Mouse (Mus musculus): ENCODE results near the gene Slc2a6. TPM values are rescaled to one million over a fixed set of nuclear protein-coding genes. Genes with fewer than 3 reads are reported as not detected.

Slc2a6 gene
- polyA plus RNA-seq, 1 experiment, result 45.4 TPM

DNA sequence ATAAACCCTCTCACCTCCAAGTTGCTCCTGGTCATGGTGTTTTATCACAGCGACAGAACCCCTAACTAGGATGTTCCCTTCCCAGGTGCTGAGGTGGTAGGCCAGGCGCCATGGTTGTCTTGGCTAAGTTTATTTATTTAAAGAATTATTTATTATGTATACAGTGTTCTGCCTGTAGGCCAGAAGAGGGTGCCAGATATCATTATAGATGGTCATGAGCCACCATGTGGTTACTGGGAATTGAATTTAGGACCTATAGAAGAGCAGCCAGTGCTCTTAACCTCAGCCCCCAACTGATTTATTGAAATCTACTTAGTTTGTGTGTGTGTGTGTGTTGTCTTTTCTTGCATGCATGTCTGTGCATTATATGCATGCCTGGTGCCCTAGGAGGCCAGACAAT lies 4.6 kb upstream of the Slc2a6 start:
- H3K4me1 ChIP-seq (ENCODE audit: control insufficient read depth, insufficient read depth, low read length), result no peaks in the 10 kb centered on the region
- no peak overlapping the region for H3K27ac ChIP-seq (ENCODE audit: insufficient read depth, low read length)
- no peak for DNase-seq
- no peak overlapping the region for H3K4me3 ChIP-seq (replicated peaks; ENCODE audit: insufficient read depth, low read depth, low read length)
- 80% methylated on average over 2 of the region's 2 CpGs for WGBS
- TF ChIP-seq CTCF (IDR thresholded peaks at IDR 0.05; ENCODE audit: borderline replicate concordance, insufficient read depth, low read depth, low read length) (no peak), POLR2A (IDR thresholded peaks at IDR 0.05; ENCODE audit: borderline replicate concordance, insufficient read depth, low read length) (no peak)
- no peaks in the 10 kb centered on the region for H3K27me3 ChIP-seq (ENCODE audit: control insufficient read depth, insufficient read depth, low read length)

DNA sequence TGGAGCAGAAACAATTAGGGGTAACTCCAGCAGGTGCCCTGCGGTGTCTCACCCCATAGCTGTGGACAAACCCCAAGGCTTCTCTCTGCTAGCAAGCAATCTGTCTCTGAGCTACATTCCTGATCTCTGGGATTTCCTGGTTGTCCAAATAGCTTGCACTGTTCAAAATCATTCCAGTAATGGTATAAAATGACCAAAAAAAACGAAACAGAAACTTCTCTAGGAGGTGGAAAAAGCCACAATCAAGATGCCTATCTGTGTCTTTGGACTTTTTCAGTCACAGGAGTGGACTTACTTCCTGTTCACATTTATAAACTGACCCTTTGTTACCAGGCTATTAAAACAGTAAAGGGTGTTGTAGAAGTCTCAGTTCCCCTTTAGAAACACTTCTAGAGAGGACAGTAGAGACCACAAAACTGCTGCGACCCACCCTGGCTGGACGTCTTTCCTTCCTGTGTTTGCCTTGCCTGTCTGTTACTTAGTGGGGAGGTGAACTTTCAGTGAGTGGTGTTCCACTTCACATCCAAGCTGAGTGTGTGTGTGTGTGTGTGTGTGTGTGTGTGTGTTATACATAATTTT lies 728 bp upstream of the Slc2a6 start:
- Histone ChIP-seq H3K27ac (ENCODE audit: insufficient read depth, low read length) (no peak overlapping the region), H3K4me3 (replicated peaks; ENCODE audit: insufficient read depth, low read depth, low read length) (peak overlapping the region; percentile 67), H3K4me1 (ENCODE audit: control insufficient read depth, insufficient read depth, low read length) (peaks cover 20% of the 10 kb centered on the region), H3K27me3 (ENCODE audit: control insufficient read depth, insufficient read depth, low read length) (no peaks in the 10 kb centered on the region)
- WGBS, result 72% methylated on average over 4 of the region's 4 CpGs
- DNase-seq, result no peak
- TF ChIP-seq CTCF (IDR thresholded peaks at IDR 0.05; ENCODE audit: borderline replicate concordance, insufficient read depth, low read depth, low read length) (no peak), POLR2A (IDR thresholded peaks at IDR 0.05; ENCODE audit: borderline replicate concordance, insufficient read depth, low read length) (no peak)

DNA sequence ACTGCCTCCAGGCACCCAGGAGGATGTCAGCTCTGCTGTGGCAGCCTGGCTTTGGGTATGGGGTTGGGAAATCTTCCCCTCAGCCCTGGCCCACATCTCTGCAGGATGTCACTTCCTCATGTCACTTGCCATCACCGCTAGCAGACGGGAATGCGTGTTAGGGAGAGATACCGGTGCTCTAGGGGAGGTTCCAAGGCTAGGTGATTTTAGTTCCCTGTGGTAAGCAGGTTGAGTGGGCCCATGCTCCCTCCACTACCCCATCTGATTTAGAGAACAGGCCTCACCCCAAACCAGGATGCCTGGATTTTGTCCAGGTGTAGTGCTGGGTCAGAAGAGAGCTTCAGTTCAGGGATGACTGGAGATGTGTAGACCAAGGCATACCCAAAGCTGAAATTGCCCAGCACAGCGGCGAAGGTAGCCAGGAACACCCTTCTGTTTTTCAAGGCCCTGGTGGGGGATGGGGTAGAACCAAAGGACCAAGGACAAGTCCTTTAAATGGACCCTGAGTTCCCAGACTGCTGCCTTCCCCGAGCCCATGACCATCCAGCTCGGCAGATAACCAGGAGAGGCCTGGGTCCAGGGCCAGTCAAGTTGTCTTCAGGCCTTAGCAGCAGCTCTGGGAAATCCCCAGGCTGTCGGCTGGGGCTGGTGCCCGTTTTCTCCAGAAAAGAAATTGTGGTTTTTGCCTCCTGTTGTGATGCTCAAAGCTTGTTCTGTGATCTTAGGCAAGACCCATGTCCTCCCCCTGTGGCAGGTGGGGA lies 761 bp downstream of the Slc2a6 start:
- peak; percentile 54 to 58 for DNase-seq
- WGBS, result 13% methylated on average over 10 of the region's 10 CpGs
- Histone ChIP-seq H3K27ac (ENCODE audit: insufficient read depth, low read length) (peak overlapping the region; percentile 32), H3K4me3 (replicated peaks; ENCODE audit: insufficient read depth, low read depth, low read length) (peak overlapping the region; percentile 67), H3K27me3 (ENCODE audit: control insufficient read depth, insufficient read depth, low read length) (no peaks in the 10 kb centered on the region), H3K4me1 (ENCODE audit: control insufficient read depth, insufficient read depth, low read length) (peaks cover 26% of the 10 kb centered on the region)
- TF ChIP-seq CTCF (IDR thresholded peaks at IDR 0.05; ENCODE audit: borderline replicate concordance, insufficient read depth, low read depth, low read length), result no peak
- no peak for TF ChIP-seq POLR2A (IDR thresholded peaks at IDR 0.05; ENCODE audit: borderline replicate concordance, insufficient read depth, low read length)

GRCm38 (mm10) chr2:27026332-27026731 lies 1.5 kb downstream of the Slc2a6 start:
- Histone ChIP-seq H3K27ac (ENCODE audit: insufficient read depth, low read length) (peak overlapping the region; percentile 32), H3K4me3 (replicated peaks; ENCODE audit: insufficient read depth, low read depth, low read length) (peak overlapping the region; percentile 67)

GRCm38 (mm10) chr2:27025545-27025944 lies 2.3 kb downstream of the Slc2a6 start:
- Histone ChIP-seq H3K4me3 (replicated peaks; ENCODE audit: insufficient read depth, low read depth, low read length) (no peak overlapping the region), H3K27me3 (ENCODE audit: control insufficient read depth, insufficient read depth, low read length) (no peaks in the 10 kb centered on the region), H3K27ac (ENCODE audit: insufficient read depth, low read length) (no peak overlapping the region), H3K4me1 (ENCODE audit: control insufficient read depth, insufficient read depth, low read length) (peaks cover 26% of the 10 kb centered on the region)
- no peak for DNase-seq
- TF ChIP-seq POLR2A (IDR thresholded peaks at IDR 0.05; ENCODE audit: borderline replicate concordance, insufficient read depth, low read length) (no peak), CTCF (IDR thresholded peaks at IDR 0.05; ENCODE audit: borderline replicate concordance, insufficient read depth, low read depth, low read length) (no peak)
- 82% methylated on average over 3 of the region's 3 CpGs for WGBS

More at GRCm38 (mm10) chr2:27026332-27026731, 1.5 kb downstream of the Slc2a6 start:
- WGBS, result 76% methylated on average over 3 of the region's 3 CpGs
- no peak for DNase-seq
- Histone ChIP-seq H3K27me3 (ENCODE audit: control insufficient read depth, insufficient read depth, low read length) (no peaks in the 10 kb centered on the region), H3K4me1 (ENCODE audit: control insufficient read depth, insufficient read depth, low read length) (peaks cover 26% of the 10 kb centered on the region)
- no peak for TF ChIP-seq CTCF (IDR thresholded peaks at IDR 0.05; ENCODE audit: borderline replicate concordance, insufficient read depth, low read depth, low read length)
- no peak for TF ChIP-seq POLR2A (IDR thresholded peaks at IDR 0.05; ENCODE audit: borderline replicate concordance, insufficient read depth, low read length)

GRCm38 (mm10) chr2:27024136-27024535 lies 3.7 kb downstream of the Slc2a6 start:
- 66% methylated on average over 14 of the region's 14 CpGs for WGBS
- Histone ChIP-seq H3K27ac (ENCODE audit: insufficient read depth, low read length) (no peak overlapping the region), H3K4me3 (replicated peaks; ENCODE audit: insufficient read depth, low read depth, low read length) (no peak overlapping the region), H3K4me1 (ENCODE audit: control insufficient read depth, insufficient read depth, low read length) (peaks cover 26% of the 10 kb centered on the region), H3K27me3 (ENCODE audit: control insufficient read depth, insufficient read depth, low read length) (no peaks in the 10 kb centered on the region)
- peak in 1 of 2 experiments; percentile 37 for DNase-seq
- TF ChIP-seq CTCF (IDR thresholded peaks at IDR 0.05; ENCODE audit: borderline replicate concordance, insufficient read depth, low read depth, low read length) (no peak), POLR2A (IDR thresholded peaks at IDR 0.05; ENCODE audit: borderline replicate concordance, insufficient read depth, low read length) (no peak)

DNA sequence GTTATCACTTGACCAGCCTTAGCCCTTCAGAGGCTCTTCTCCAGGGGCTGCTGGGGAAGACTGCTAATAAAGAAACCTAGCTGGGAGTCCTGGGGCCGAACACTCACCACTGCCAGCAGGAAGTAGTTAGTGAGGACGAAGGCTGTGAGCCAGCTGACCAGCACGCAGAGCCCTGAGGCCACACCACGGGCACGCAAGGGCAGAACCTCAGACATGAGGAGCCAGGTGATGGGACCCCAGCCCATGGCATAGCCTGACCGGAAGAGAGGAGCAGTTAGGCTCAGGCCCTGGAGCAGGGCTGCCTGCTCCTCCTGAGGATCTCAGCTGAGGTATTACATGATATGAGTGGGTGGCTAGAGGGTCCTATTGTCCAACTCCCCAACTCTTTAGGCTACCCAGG lies 5.2 kb downstream of the Slc2a6 start:
- no peak overlapping the region for H3K4me3 ChIP-seq (replicated peaks; ENCODE audit: insufficient read depth, low read depth, low read length)
- no peak for TF ChIP-seq POLR2A (IDR thresholded peaks at IDR 0.05; ENCODE audit: borderline replicate concordance, insufficient read depth, low read length)
- WGBS, result 39% methylated on average over 6 of the region's 6 CpGs
- no peaks in the 10 kb centered on the region for H3K27me3 ChIP-seq (ENCODE audit: control insufficient read depth, insufficient read depth, low read length)
- no peak overlapping the region for H3K27ac ChIP-seq (ENCODE audit: insufficient read depth, low read length)
- H3K4me1 ChIP-seq (ENCODE audit: control insufficient read depth, insufficient read depth, low read length), result peaks cover 26% of the 10 kb centered on the region
- DNase-seq, result peak in 1 of 2 experiments; percentile 31

DNA sequence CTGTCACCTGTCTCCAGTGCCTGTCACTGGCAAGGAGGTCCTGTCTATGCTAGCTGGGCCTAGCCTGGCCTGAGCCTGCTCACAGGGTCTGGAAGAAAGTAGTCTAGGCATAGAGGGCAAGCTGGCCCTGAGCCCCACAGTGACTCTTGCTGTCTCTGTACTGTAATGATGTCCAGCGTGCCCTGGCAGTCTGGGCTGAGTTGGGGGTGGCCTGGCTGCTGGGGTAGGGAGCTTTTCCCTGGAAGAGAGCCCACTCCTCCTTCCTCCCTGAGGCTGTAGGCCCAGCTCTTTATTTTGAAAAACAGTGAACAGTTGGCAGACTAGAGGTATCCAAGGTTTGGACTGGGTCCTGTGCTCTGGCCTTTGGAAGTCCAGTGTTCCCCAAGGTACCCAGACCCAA lies 6.7 kb downstream of the Slc2a6 start:
- H3K4me3 ChIP-seq (replicated peaks; ENCODE audit: insufficient read depth, low read depth, low read length), result no peak overlapping the region
- TF ChIP-seq POLR2A (IDR thresholded peaks at IDR 0.05; ENCODE audit: borderline replicate concordance, insufficient read depth, low read length) (no peak), CTCF (IDR thresholded peaks at IDR 0.05; ENCODE audit: borderline replicate concordance, insufficient read depth, low read depth, low read length) (no peak)
- H3K27ac ChIP-seq (ENCODE audit: insufficient read depth, low read length), result no peak overlapping the region
- no peaks in the 10 kb centered on the region for H3K27me3 ChIP-seq (ENCODE audit: control insufficient read depth, insufficient read depth, low read length)
- 4% methylated on average over 1 of the region's 1 CpGs for WGBS
- H3K4me1 ChIP-seq (ENCODE audit: control insufficient read depth, insufficient read depth, low read length), result peaks cover 20% of the 10 kb centered on the region
- peak in 1 of 2 experiments; percentile 27 for DNase-seq
